Mouse (Mus musculus) liver, adult 2 months (tissue): Measurements from ENCODE around the gene Ntn1. TPM values are rescaled to one million over a fixed set of nuclear protein-coding genes. Genes with fewer than 3 reads are reported as not detected.

Experiments used
- DNase-seq: peaks from one replicate; pipeline ENCODE4 v3.0.0-alpha.2; 2011; ENCODE audit warnings: low read depth, low spot score; ENCODE audit errors: extremely low read depth
- H3K27ac ChIP-seq: fragments of 200-500 bp; replicated peaks from 2 replicates; pipeline ENCODE4 v1.5.1; 2012; ENCODE audit warnings: low read depth, mild to moderate bottlenecking, control low read depth, inconsistent platforms, low read length; ENCODE audit not compliant: insufficient read depth
- H3K27me3 ChIP-seq: fragments of 200-500 bp; 2 replicates; pipeline ENCODE4 v1.6.1; 2012; ENCODE audit warnings: mild to moderate bottlenecking, moderate library complexity, low read length, inconsistent platforms; ENCODE audit not compliant: control insufficient read depth, insufficient read depth
- H3K36me3 ChIP-seq: fragments of 200-500 bp; 2 replicates; pipeline ENCODE4 v1.6.1; 2012; ENCODE audit warnings: low read length, inconsistent platforms; ENCODE audit not compliant: control insufficient read depth, insufficient read depth
- H3K4me1 ChIP-seq: fragments of 200-500 bp; 2 replicates; pipeline ENCODE4 v1.6.1; 2011; ENCODE audit warnings: low read length; ENCODE audit not compliant: control insufficient read depth, insufficient read depth
- H3K4me3 ChIP-seq: fragments of 200-500 bp; 2 replicates; pipeline ENCODE4 v1.5.1; 2011; ENCODE audit warnings: low read depth, mild to moderate bottlenecking, control low read depth, low read length, moderate library complexity; ENCODE audit not compliant: insufficient read depth
- H3K79me2 ChIP-seq: fragments of 200-500 bp; 2 replicates; pipeline ENCODE4 v1.6.1; 2012; ENCODE audit warnings: inconsistent platforms, mild to moderate bottlenecking, low read length, moderate library complexity; ENCODE audit not compliant: control insufficient read depth, insufficient read depth
- H3K9ac ChIP-seq: fragments of 200-500 bp; 2 replicates; pipeline ENCODE4 v1.6.1; 2012; ENCODE audit warnings: low read depth, mild to moderate bottlenecking, control low read depth, inconsistent platforms, low read length
- CTCF ChIP-seq: fragments of 200-500 bp; IDR thresholded peaks from 2 replicates; pipeline ENCODE4 v1.5.1; 2011; ENCODE audit warnings: low read depth, low read length, control low read depth
- POLR2A ChIP-seq: fragments of 200-500 bp; IDR thresholded peaks from 2 replicates; pipeline ENCODE4 v1.6.1; 2011; ENCODE audit warnings: low read length, control low read depth; ENCODE audit not compliant: insufficient read depth; ENCODE audit errors: extremely low read depth
- WGBS: fragments of 180-500 bp; shearing (Covaris S2); methylation state at CpG from one replicate; pipeline ENCODE4 v1.1.7; 2018; 5-methylcytosine and 5-hydroxymethylcytosine counted together
- polyA plus RNA-seq: library from polyadenylated mRNA; depleted of rRNA; stranded (reverse); fragments of >200 nt; gene quantifications from 2 replicates; pipeline ENCODE4 v1.2.3, GENCODE M21; 2012
- total RNA-seq: library from RNA; depleted of rRNA; stranded (reverse); fragments of >200 nt; gene quantifications from 2 replicates; pipeline ENCODE4 v1.2.3, GENCODE M21; 2014

Gene Ntn1
- total and polyA plus RNA-seq, 2 experiments, result 4.9 to 5.5 TPM

- Histone ChIP-seq H3K4me1 (no peaks in the 10 kb centered on the region; the same call in 1 of the 2 replicates), H3K27me3 (no peaks in the 10 kb centered on the region; the same call in 1 of the 2 replicates), H3K4me3 (no peak overlapping the region), H3K79me2 (no peaks in the 10 kb centered on the region), H3K27ac (no peak overlapping the region), H3K36me3 (no peaks in the 10 kb centered on the region), H3K9ac (no peak overlapping the region)
- TF ChIP-seq CTCF (no peak), POLR2A (no peak)
- 77% methylated on average over 8 of the region's 8 CpGs for WGBS
- no peak for DNase-seq
Observed at GRCm38 (mm10) chr11:68442346-68442745, 41.7 kb upstream of the Ntn1 start.

- Histone ChIP-seq H3K36me3 (no peaks in the 10 kb centered on the region), H3K27me3 (no peaks in the 10 kb centered on the region; the same call in 1 of the 2 replicates), H3K27ac (no peak overlapping the region), H3K4me1 (no peaks in the 10 kb centered on the region; the same call in 1 of the 2 replicates), H3K4me3 (no peak overlapping the region), H3K79me2 (no peaks in the 10 kb centered on the region), H3K9ac (no peak overlapping the region)
- no peak for TF ChIP-seq CTCF
- no peak for TF ChIP-seq POLR2A
- WGBS, result 59% methylated on average over 5 of the region's 5 CpGs
- no peak for DNase-seq
Observed at GRCm38 (mm10) chr11:68440965-68441364, 40.3 kb upstream of the Ntn1 start.

GRCm38 (mm10) chr11:68440100-68440499 is 39.5 kb upstream of the Ntn1 start:
- Histone ChIP-seq H3K36me3 (no peaks in the 10 kb centered on the region), H3K27ac (no peak overlapping the region), H3K4me1 (no peaks in the 10 kb centered on the region; the same call in 1 of the 2 replicates), H3K4me3 (no peak overlapping the region), H3K9ac (no peak overlapping the region), H3K79me2 (no peaks in the 10 kb centered on the region), H3K27me3 (peaks cover 2% of the 10 kb centered on the region; the same call in 1 of the 2 replicates)
- no peak for TF ChIP-seq CTCF
- TF ChIP-seq POLR2A, result no peak
- DNase-seq, result no peak
- WGBS, result 71% methylated on average over 9 of the region's 9 CpGs

DNA sequence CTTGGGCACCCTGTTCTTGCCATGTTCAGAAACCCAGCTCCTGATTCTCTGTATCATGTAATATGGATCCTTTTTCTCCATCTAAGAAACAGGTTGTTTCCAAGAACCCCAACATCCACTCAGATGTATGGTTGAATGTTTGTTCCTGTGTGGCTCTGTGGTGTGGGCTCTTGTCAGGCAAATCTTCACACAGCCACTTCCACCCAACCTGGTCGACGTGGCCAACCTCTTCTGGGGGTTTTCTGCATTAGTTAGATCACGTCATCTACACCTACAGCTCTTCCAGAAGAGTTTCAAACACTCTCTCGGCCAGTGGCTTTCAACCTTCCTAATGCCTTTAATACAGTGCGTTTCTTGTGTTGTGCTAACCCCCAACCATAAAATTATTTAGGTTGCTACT is 35.8 kb upstream of the Ntn1 start:
- no peaks in the 10 kb centered on the region for H3K4me1 ChIP-seq
- WGBS, result 81% methylated on average over 5 of the region's 5 CpGs
- no peak overlapping the region for H3K4me3 ChIP-seq
- H3K27ac ChIP-seq, result no peak overlapping the region
- H3K27me3 ChIP-seq, result peaks cover 8% of the 10 kb centered on the region; the same call in 1 of the 2 replicates
- no peaks in the 10 kb centered on the region for H3K36me3 ChIP-seq
- TF ChIP-seq POLR2A, result no peak
- no peak for TF ChIP-seq CTCF
- H3K9ac ChIP-seq, result no peak overlapping the region
- no peaks in the 10 kb centered on the region for H3K79me2 ChIP-seq
- no peak for DNase-seq

- no peak overlapping the region for H3K4me3 ChIP-seq
- H3K36me3 ChIP-seq, result no peaks in the 10 kb centered on the region
- H3K27ac ChIP-seq, result no peak overlapping the region
- H3K27me3 ChIP-seq, result peaks cover 8% of the 10 kb centered on the region; the same call in 1 of the 2 replicates
- no peak overlapping the region for H3K9ac ChIP-seq
- no peaks in the 10 kb centered on the region for H3K4me1 ChIP-seq
- no peaks in the 10 kb centered on the region for H3K79me2 ChIP-seq
- TF ChIP-seq CTCF, result no peak
- no peak for TF ChIP-seq POLR2A
- DNase-seq, result no peak
- 87% methylated on average over 4 of the region's 4 CpGs for WGBS
Observed at GRCm38 (mm10) chr11:68435601-68436000, 35.0 kb upstream of the Ntn1 start.

DNA sequence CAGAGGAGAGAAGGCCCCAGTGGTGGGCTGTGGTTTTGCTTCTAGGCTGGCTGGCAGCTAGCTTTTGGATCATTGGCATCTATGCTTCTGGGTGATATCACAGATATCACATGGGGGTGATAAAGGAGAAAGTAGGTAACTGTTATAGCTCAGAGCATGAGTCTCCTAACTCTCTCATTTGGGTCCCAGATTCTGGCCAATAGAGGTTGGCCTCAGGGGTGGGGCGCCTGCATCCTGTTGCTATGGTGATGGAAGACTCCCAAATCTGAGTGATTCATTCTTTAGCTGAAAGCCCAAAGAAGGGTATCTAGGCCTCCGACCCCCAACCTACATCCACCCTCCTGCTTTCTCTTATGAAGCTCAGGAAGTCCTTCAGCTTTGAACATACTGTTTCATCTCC is 34.1 kb upstream of the Ntn1 start:
- Histone ChIP-seq H3K4me3 (no peak overlapping the region), H3K27ac (no peak overlapping the region), H3K27me3 (peaks cover 8% of the 10 kb centered on the region; the same call in 1 of the 2 replicates), H3K36me3 (no peaks in the 10 kb centered on the region), H3K79me2 (no peaks in the 10 kb centered on the region), H3K4me1 (no peaks in the 10 kb centered on the region), H3K9ac (no peak overlapping the region)
- 85% methylated on average over 2 of the region's 2 CpGs for WGBS
- TF ChIP-seq POLR2A (no peak), CTCF (no peak)
- no peak for DNase-seq
